Mouse (Mus musculus): ENCODE results near the gene Kctd11. TPM values are rescaled to one million over a fixed set of nuclear protein-coding genes. Genes with fewer than 3 reads are reported as not detected.

Gene Kctd11
- polyA plus RNA-seq (2017; shearing (Covaris generic)): 0.11 TPM

DNA sequence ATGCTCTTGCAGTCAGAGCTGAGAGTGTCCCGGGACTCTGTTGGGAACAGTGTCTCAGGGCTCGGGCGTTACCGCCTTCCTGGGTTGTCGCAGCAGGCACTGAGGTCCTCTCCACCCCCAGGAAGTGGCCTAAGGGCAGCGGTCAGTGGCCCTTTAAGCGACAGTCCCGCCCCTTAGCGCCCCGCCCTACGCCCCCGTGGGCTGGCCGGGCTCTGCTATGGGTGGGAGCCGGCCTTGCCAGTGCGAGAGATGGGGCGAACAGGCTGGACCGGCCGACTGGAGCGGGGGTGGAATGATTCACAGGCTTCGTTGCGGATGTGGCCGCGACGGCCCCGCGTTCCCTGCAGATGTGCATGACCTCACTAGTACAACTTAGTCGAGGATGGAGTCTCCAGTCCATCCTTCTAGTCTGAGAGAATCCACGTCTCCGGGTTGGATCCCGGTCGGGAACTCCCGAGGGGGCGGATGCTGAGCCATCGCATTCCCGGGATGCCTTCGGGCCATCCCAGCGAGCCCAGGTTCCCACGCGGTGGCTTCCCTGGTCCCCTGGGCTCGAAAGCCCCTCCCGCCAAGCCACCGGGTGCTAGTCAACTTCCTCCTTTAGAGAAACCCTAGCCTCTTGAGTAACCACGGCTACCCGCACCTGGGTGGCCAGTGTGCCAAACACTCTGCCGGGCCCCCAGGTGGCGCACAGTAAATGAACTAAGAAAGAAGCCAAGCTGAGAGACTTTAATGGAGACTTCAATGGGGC lies at the start of gene Kctd11:
Gene Kctd11, minus strand, starts transcription at position 554 of the 751 bp plus-strand sequence.

DNA sequence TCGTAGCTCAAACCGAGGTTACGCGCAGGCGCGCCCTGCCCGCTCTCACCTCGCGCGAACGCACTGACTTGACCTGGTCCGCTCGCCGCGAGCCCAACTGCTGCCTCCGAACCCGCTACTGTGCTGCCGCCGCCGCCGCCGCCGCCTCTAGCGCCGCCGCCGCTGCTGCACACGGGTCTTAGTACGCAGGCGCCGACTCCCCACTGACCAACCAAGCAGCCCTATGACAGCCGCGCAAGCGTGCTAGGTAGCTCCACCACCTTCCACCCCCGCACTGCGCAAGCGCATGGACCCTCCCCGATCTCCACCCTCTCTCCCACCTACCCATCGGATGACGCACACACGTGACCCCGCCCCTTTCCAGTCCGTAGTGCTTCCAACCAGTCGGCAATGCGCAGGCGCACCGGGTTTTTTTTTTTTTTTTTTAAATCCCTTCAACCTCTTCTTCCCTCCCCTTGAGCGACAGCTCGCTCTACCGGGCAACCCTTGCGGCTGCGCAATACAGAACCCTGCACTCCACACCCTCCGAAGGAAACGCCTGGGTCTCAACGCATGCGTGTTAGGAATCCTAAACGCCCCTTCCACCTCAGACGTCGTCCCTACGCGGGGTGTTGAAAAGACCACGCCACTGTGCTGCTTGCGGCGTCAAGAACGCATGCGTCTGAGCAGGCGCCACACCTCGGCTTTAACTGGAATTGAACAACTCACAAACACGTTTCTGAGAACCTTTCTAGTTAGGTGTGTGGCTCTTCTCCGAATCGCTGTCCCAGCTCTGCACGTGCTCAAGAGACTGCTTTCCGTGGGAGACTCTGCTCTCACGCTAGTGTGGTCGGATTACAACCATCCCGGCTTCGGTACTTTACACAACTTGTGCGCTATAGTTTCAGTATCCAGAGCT lies 40.2 kb upstream of the Kctd11 start, which contains the start of gene Eif5a:
Gene Eif5a, minus strand, starts transcription at position 845 of the 898 bp plus-strand sequence.

DNA sequence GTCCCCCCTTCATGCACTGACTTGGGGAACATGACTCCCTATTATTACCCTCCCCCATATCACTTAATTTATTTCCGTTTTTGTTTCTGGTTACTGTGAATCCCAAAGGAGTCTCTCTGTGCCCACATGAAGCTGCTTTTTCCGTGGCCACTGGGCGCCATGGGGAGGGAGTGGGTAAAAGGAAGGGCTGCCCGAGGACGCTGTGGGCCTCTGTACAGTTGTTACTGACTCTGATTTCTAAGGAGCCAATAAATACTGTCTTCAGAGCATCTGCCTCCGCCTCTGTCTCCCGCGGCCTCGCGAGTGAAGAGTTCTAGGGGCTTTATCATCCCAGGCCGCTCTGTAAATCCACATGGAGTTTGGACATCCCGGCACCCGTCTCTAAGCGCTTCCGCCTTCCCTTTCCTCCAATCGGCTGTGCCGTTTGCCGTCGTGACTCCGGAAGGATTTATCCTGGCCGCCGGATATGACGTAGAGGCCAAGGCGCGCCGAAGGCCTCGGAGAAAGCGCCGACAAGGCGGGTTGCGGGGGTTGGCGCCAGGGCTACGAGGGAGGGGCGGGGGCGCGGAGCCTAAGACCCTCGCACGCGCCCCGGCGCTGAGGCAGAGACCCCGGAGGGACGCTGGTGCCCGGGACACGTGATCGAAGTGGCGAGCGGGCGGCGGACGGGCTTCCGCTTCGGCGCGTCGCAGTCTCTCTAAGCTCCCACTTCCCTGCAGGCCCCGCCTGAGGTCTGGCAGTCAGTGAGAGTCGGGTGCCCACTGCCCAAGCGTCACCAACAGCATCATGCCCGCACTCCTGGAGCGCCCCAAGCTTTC lies 32.6 kb upstream of the Kctd11 start, which contains the start of gene Gps2:
Gene Gps2, plus strand, starts transcription at position 335 of the 818 bp plus-strand sequence.

GRCm38 (mm10) chr11:69900471-69901405 lies 19.5 kb upstream of the Kctd11 start, which contains the start of the genes 2810408A11Rik and Neurl4:
Gene 2810408A11Rik, minus strand, starts transcription at chr11:69900987.
Gene Neurl4, plus strand, starts transcription at chr11:69901072.

DNA sequence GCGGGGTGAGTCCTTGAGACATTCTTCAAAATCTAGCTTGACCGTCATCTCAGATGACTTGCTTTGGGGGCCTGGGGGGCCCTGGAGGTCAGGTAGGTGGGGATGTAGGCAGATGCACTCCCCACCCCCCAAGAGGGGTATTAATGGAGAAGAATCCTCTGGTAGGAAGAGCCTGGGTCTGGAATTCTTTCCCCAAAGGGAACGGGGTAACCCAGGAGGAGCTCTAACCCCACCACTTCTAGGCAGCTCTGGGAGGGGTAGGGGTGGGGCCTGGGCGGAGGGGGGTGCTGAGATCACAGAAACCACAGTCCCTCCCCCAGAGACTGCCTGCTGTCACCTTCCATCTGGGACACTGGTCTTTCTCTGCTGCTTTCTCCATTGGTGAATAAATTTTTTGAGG lies 14.1 kb upstream of the Kctd11 start, which contains the start of gene Acap1:
Gene Acap1, minus strand, starts transcription at position 249 of the 400 bp plus-strand sequence.

DNA sequence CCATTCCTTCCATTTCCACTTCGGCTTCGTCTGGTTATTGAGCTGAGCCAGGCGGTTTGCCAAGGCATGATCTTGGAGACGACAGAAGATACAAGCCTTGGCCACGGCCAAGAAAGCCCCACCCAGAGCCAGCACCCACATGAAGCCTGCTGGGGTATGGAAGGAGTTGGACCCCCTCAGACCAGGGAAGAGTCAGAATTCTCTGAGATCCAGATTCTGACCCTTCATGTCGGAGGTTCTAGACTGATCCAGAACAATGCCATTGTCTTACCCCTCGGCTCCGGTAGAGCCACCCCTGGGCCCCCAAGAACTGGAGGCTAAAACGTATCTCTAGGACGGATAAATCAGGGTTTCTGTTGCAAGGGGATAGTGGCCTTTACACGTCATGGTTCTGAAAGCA lies 3.3 kb downstream of the Kctd11 start, which contains the start of gene Tmem95:
Gene Tmem95, minus strand, starts transcription at position 141 of the 400 bp plus-strand sequence.

DNA sequence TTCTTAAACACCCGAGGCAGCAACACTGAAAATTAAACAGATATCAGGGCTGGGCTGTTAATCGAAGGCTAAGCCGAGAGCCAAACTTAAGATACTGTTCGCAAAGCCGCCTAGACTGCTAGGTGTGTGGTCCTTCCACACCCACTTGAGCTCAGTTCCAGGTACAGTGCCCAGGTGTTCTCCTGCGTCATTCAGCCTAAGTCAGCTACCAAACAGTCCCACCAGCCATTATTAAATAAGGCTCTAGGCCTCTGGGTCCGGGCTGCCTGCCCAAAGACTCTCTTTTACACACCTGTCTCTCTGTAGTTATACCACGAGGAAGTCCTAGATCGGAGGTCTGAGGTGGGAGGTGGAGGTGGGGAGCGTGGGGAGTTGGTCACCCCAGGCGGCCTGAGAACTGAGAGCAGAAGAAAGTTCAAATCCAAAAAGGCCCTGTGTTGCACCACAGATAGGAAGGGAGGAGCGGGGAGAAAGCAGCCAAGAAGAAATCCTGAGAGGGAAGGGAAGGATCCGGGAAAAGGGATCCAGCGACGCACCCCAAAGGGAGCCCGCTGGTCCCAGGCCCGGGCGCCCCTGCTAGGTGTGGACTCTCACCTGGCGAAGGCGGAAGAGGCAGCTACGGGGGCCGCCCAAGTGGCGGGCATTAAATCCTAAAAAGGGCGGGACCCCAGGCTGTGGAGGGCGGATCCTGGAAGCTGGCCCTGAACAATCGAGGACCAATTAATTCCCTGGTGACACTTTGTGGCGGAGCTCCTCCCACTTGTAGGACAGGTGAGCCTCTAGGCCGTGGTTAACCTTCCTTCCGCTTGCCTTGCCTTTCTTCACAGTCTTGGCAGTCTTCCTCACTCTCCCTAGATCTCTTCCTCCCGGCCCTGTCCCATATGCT lies 22.9 kb downstream of the Kctd11 start, which contains the start of gene Tnk1:
Gene Tnk1, minus strand, starts transcription at position 618 of the 886 bp plus-strand sequence.

GRCm38 (mm10) chr11:69846198-69846680 lies 35.0 kb downstream of the Kctd11 start, which contains the start of gene Plscr3:
Gene Plscr3, plus strand, starts transcription at chr11:69846376.

DNA sequence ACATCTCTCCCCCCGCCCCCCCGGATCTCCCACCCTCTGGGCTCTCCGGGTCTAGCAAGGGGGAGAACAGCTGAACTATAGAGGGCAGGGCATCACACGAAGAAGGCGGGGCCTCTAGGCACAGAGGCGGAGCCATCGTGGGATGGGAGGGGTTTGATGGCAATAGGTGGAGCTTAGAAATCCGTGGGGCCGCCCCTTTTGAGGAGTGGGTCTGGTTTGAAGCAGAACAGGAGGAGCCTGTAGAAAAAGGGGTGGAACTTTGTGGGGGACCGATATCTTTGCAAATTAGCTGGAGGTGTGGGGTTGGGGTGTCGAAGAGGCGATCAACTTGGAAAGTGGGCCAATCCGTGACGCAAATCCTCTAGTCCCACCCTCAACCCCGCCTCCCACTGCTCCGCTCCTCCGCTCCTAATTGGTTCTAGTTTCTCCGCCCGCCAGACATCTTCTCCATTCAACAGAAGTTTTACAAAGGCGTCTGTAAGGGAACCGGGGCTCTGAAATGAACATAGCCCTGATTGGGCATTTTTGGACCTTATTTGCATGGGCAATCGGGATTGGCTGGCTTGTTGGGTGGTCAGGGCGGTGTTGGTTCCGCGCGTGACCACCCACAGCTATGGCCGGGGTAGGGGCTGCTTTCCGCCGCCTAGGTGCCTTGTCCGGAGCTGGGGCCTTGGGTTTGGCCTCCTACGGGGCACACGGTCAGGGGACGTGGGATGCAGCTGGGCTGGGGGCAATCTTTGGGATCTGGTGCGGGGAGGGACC lies 43.1 kb downstream of the Kctd11 start, which contains the start of gene Tmem256:
Gene Tmem256, plus strand, starts transcription at position 563 of the 762 bp plus-strand sequence.

DNA sequence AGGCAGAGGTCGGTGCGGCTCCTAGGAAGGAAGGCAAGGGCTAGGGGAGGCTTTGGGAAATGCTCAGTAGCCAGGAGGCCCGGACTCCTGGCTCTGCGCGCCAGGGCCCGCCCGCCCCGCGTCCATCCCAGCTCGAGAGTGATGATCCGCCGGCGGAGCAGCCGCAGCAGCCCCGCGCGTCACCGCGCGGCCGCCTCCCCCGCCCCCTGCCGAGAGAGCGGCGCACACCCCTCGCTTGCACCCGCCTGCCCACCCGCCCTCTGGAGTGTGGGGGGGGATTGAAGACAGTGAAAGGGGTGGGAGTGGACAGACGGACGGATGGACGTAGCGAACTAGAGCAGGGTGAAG lies 43.6 kb downstream of the Kctd11 start, which contains the start of gene Nlgn2:
Gene Nlgn2, minus strand, starts transcription at position 181 of the 348 bp plus-strand sequence.

Other genes starting within 250 kb of the Kctd11 start
- gene Fxr2, start 248.4 kb downstream of the Kctd11 start, polyA plus RNA-seq (2017; shearing (Covaris generic)): 70.3 TPM
- not detected for gene Sox15, start 226.1 kb downstream of the Kctd11 start, polyA plus RNA-seq (2017; shearing (Covaris generic))
- 39.4 TPM for gene Mpdu1, start 218.8 kb downstream of the Kctd11 start, polyA plus RNA-seq (2017; shearing (Covaris generic))
- 4.3 TPM for gene Cd68, start 215.3 kb downstream of the Kctd11 start, polyA plus RNA-seq (2017; shearing (Covaris generic))
- 908 TPM for gene Eif4a1, start 209.0 kb downstream of the Kctd11 start, polyA plus RNA-seq (2017; shearing (Covaris generic))
- 32.0 TPM for gene Senp3, start 199.3 kb downstream of the Kctd11 start, polyA plus RNA-seq (2017; shearing (Covaris generic))
- gene Tnfsf13, start 195.6 kb downstream of the Kctd11 start, polyA plus RNA-seq (2017; shearing (Covaris generic)): not detected
- gene Tnfsf12, start 185.6 kb downstream of the Kctd11 start, polyA plus RNA-seq (2017; shearing (Covaris generic)): not detected
- gene Tnfsfm13, start 185.3 kb downstream of the Kctd11 start, polyA plus RNA-seq (2017; shearing (Covaris generic)): not detected
- 60.5 TPM for gene Polr2a, start 122.8 kb downstream of the Kctd11 start, polyA plus RNA-seq (2017; shearing (Covaris generic))
- gene Slc35g3, start 119.4 kb downstream of the Kctd11 start, polyA plus RNA-seq (2017; shearing (Covaris generic)): not detected
- gene Zbtb4, start 115.5 kb downstream of the Kctd11 start, polyA plus RNA-seq (2017; shearing (Covaris generic)): 7.6 TPM
- gene Chrnb1, start 85.5 kb downstream of the Kctd11 start, polyA plus RNA-seq (2017; shearing (Covaris generic)): 1.4 TPM
- not detected for gene Fgf11, start 79.5 kb downstream of the Kctd11 start, polyA plus RNA-seq (2017; shearing (Covaris generic))
- not detected for gene Tmem102, start 75.8 kb downstream of the Kctd11 start, polyA plus RNA-seq (2017; shearing (Covaris generic))
- gene Gm39566, start 66.1 kb downstream of the Kctd11 start, polyA plus RNA-seq (2017; shearing (Covaris generic)): not detected
- not detected for gene Spem2, start 62.9 kb downstream of the Kctd11 start, polyA plus RNA-seq (2017; shearing (Covaris generic))
- gene Spem1, start 59.2 kb downstream of the Kctd11 start, polyA plus RNA-seq (2017; shearing (Covaris generic)): not detected
- not detected for gene Nlgn2, start 43.6 kb downstream of the Kctd11 start, polyA plus RNA-seq (2017; shearing (Covaris generic))
- 42.5 TPM for gene Tmem256, start 42.9 kb downstream of the Kctd11 start, polyA plus RNA-seq (2017; shearing (Covaris generic))
- gene Plscr3, start 35.0 kb downstream of the Kctd11 start, polyA plus RNA-seq (2017; shearing (Covaris generic)): 9.2 TPM
- not detected for gene Tnk1, start 22.7 kb downstream of the Kctd11 start, polyA plus RNA-seq (2017; shearing (Covaris generic))
- not detected for gene Tmem95, start 3.4 kb downstream of the Kctd11 start, polyA plus RNA-seq (2017; shearing (Covaris generic))
- gene Acap1, start 14.1 kb upstream of the Kctd11 start, polyA plus RNA-seq (2017; shearing (Covaris generic)): 462 TPM
- gene 2810408A11Rik, start 19.6 kb upstream of the Kctd11 start, polyA plus RNA-seq (2017; shearing (Covaris generic)): 0.80 TPM
- 5.4 TPM for gene Neurl4, start 19.7 kb upstream of the Kctd11 start, polyA plus RNA-seq (2017; shearing (Covaris generic))
- 200 TPM for gene Gps2, start 32.5 kb upstream of the Kctd11 start, polyA plus RNA-seq (2017; shearing (Covaris generic))
- 977 TPM for gene Eif5a, start 40.6 kb upstream of the Kctd11 start, polyA plus RNA-seq (2017; shearing (Covaris generic))
- gene Ybx2, start 54.4 kb upstream of the Kctd11 start, polyA plus RNA-seq (2017; shearing (Covaris generic)): not detected
- not detected for gene Slc2a4, start 66.8 kb upstream of the Kctd11 start, polyA plus RNA-seq (2017; shearing (Covaris generic))
- gene Cldn7, start 83.4 kb upstream of the Kctd11 start, polyA plus RNA-seq (2017; shearing (Covaris generic)): not detected
- gene Ctdnep1, start 99.8 kb upstream of the Kctd11 start, polyA plus RNA-seq (2017; shearing (Covaris generic)): 41.4 TPM
- 50.5 TPM for gene Elp5, start 101.1 kb upstream of the Kctd11 start, polyA plus RNA-seq (2017; shearing (Covaris generic))
- gene Gabarap, start 109.7 kb upstream of the Kctd11 start, polyA plus RNA-seq (2017; shearing (Covaris generic)): 366 TPM
- 52.0 TPM for gene Phf23, start 114.4 kb upstream of the Kctd11 start, polyA plus RNA-seq (2017; shearing (Covaris generic))
- 20.9 TPM for gene Dvl2, start 119.2 kb upstream of the Kctd11 start, polyA plus RNA-seq (2017; shearing (Covaris generic))
- gene Acadvl, start 134.0 kb upstream of the Kctd11 start, polyA plus RNA-seq (2017; shearing (Covaris generic)): 83.6 TPM
- 4.6 TPM for gene Dlg4, start 135.5 kb upstream of the Kctd11 start, polyA plus RNA-seq (2017; shearing (Covaris generic))
- not detected for gene Asgr1, start 172.7 kb upstream of the Kctd11 start, polyA plus RNA-seq (2017; shearing (Covaris generic))
- gene Asgr2, start 211.2 kb upstream of the Kctd11 start, polyA plus RNA-seq (2017; shearing (Covaris generic)): not detected
- gene Mgl2, start 248.9 kb upstream of the Kctd11 start, polyA plus RNA-seq (2017; shearing (Covaris generic)): not detected

Data from effector memory CD4-positive, alpha-beta T cell, adult 5 months (primary cell).